Mouse (Mus musculus) liver, postnatal 0 days (tissue): ENCODE data around the gene Chrm3.

Source experiments
- CTCF ChIP-seq: sonication (generic); IDR thresholded peaks from 2 replicates; pipeline ENCODE4 v1.5.1; 2016; ENCODE audit warnings: antibody characterized with exemption, low read depth
- EP300 ChIP-seq: IDR thresholded peaks from 2 replicates; pipeline ENCODE4 v1.6.1; 2016; ENCODE audit warnings: antibody characterized with exemption, low read depth, mild to moderate bottlenecking

- TF ChIP-seq EP300 = no peak
- TF ChIP-seq CTCF = no peak
These were observed 65.5 kb downstream of the Chrm3 start for GRCm38 (mm10) chr13:10295160-10295559.
